Mouse (Mus musculus) embryonic facial prominence, embryonic 10.5 days (tissue): ENCODE results near the gene Gm21983. TPM values are rescaled to one million over a fixed set of nuclear protein-coding genes. Genes with fewer than 3 reads are reported as not detected.
A peak's percentile ranks its signal among the peaks of the same experiment; 100 is the strongest.

Experiments
- DNase-seq: peaks from one replicate; pipeline ENCODE4 v3.0.0-alpha.2; 2017; ENCODE audit warnings: low spot score
- H3K27ac ChIP-seq: fragments of 300-500 bp; sonication (generic); replicated peaks from 2 replicates; pipeline ENCODE4 v1.5.1; 2016; ENCODE audit warnings: mild to moderate bottlenecking
- H3K27me3 ChIP-seq: fragments of 300-500 bp; sonication (generic); replicated peaks from 2 replicates; pipeline ENCODE4 v1.6.1; 2016; ENCODE audit warnings: low read depth, mild to moderate bottlenecking; ENCODE audit not compliant: poor library complexity, severe bottlenecking
- H3K36me3 ChIP-seq: fragments of 300-500 bp; sonication (generic); replicated peaks from 2 replicates; pipeline ENCODE4 v1.6.1; 2016; ENCODE audit warnings: mild to moderate bottlenecking, moderate library complexity
- H3K4me1 ChIP-seq: fragments of 300-500 bp; sonication (generic); 2 replicates; pipeline ENCODE4 v1.6.1; 2016
- H3K4me3 ChIP-seq: fragments of 300-500 bp; sonication (generic); 2 replicates; pipeline ENCODE4 v1.5.1; 2016; ENCODE audit warnings: mild to moderate bottlenecking, moderate library complexity
- H3K9me3 ChIP-seq: fragments of 300-500 bp; sonication (generic); 2 replicates; pipeline ENCODE4 v1.6.1; 2016; ENCODE audit warnings: mild to moderate bottlenecking
- WGBS: fragments of 180-500 bp; shearing (Covaris S2); methylation state at CpG from one replicate; pipeline ENCODE4 v1.1.7; 2016; 5-methylcytosine and 5-hydroxymethylcytosine counted together
- polyA plus RNA-seq: library from polyadenylated mRNA; unstranded; fragments of >200 nt; fragmentation: Nextera tagmentation; extraction: Ambion mirVana; gene quantifications from 2 replicates; pipeline ENCODE4 v1.2.1, GENCODE M21; 2016

The Gm21983 gene
- polyA plus RNA-seq, 1 experiment from 2014 or later = 1.3 TPM

GRCm38 (mm10) chr7:27198779-27199178, 17.9 kb upstream of the Gm21983 start:
- DNase-seq = no peak
- H3K36me3 ChIP-seq = peaks cover 66% of the 10 kb centered on the region

GRCm38 (mm10) chr7:27198355-27198754, 17.5 kb upstream of the Gm21983 start:
- H3K9me3 ChIP-seq = no peaks in the 10 kb centered on the region
- no peak overlapping the region for H3K27ac ChIP-seq
- peaks cover 66% of the 10 kb centered on the region for H3K36me3 ChIP-seq

More at GRCm38 (mm10) chr7:27198779-27199178, 17.9 kb upstream of the Gm21983 start:
- WGBS = 95% methylated on average over 8 of the region's 8 CpGs
- no peaks in the 10 kb centered on the region for H3K9me3 ChIP-seq
- no peak overlapping the region for H3K4me3 ChIP-seq
- peaks cover 18% of the 10 kb centered on the region for H3K4me1 ChIP-seq
- no peaks in the 10 kb centered on the region for H3K27me3 ChIP-seq
- no peak overlapping the region for H3K27ac ChIP-seq

DNA sequence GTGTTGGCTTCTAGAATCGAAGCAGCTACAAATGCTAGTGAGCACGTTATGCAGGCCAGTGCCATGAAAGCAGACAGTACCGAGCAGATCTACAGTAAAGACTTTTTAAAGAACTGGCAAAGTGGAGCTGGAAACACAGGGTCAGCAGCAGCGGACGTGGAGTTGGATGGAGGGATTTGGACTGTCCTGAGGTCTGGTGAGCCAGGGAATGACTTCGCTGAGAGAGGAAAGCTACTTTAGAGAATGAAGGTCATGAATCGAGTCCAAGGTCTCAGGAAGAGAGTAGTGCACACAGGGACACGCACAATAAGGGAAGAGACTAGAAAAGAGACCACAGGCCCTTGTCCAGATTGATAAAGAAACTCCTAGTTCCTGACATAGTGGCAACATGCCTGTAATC, 16.7 kb upstream of the Gm21983 start:
- 94% methylated on average over 8 of the region's 8 CpGs for WGBS
- peaks cover 66% of the 10 kb centered on the region for H3K36me3 ChIP-seq
- H3K4me1 ChIP-seq = peaks cover 23% of the 10 kb centered on the region
- H3K4me3 ChIP-seq = peak overlapping the region; percentile 90; the same call in 1 of the 2 replicates
- no peaks in the 10 kb centered on the region for H3K9me3 ChIP-seq
- DNase-seq = no peak
- no peaks in the 10 kb centered on the region for H3K27me3 ChIP-seq
- H3K27ac ChIP-seq = no peak overlapping the region

More at GRCm38 (mm10) chr7:27198355-27198754, 17.5 kb upstream of the Gm21983 start:
- no peaks in the 10 kb centered on the region for H3K27me3 ChIP-seq
- DNase-seq = no peak
- H3K4me3 ChIP-seq = no peak overlapping the region
- H3K4me1 ChIP-seq = peaks cover 22% of the 10 kb centered on the region

DNA sequence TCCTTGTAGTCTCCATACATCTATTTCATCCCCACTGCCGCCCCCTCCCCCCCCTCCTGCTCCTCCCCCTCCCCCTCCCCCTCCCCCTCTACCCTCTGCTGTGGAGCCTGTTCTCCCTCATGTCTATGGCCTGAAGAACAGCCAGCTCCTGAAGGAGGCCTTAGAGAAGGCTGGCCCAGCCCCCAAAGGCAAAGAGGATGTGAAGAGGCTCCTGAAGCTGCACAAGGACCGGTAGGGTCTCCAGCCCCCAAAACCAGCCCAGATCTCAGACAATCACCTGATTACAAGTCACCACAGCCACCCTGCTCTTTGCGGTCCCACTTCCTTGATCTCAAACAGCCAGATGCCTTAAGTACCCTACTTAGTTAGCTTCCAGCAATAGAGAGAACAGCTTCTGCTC, 16.2 kb upstream of the Gm21983 start:
- peaks cover 23% of the 10 kb centered on the region for H3K4me1 ChIP-seq
- H3K36me3 ChIP-seq = peaks cover 66% of the 10 kb centered on the region
- peak overlapping the region; percentile 90; the same call in 1 of the 2 replicates for H3K4me3 ChIP-seq
- no peak for DNase-seq
- 92% methylated on average over 3 of the region's 3 CpGs for WGBS
- H3K9me3 ChIP-seq = no peaks in the 10 kb centered on the region
- no peaks in the 10 kb centered on the region for H3K27me3 ChIP-seq
- H3K27ac ChIP-seq = peak overlapping the region; percentile 44; the same call in 1 of the 2 replicates

- H3K27me3 ChIP-seq = no peaks in the 10 kb centered on the region
- H3K4me3 ChIP-seq = peak within 1 kb of the TSS; percentile 90
- WGBS = under 1% methylated on average over 64 of the region's 64 CpGs
- peaks cover 23% of the 10 kb centered on the region for H3K4me1 ChIP-seq
- peaks cover 66% of the 10 kb centered on the region for H3K36me3 ChIP-seq
- peak within 1 kb of the TSS; percentile 98 for H3K27ac ChIP-seq
- no peaks in the 10 kb centered on the region for H3K9me3 ChIP-seq
- peak; percentile 97 for DNase-seq
Measured at GRCm38 (mm10) chr7:27195681-27196611, 15.1 kb upstream of the Gm21983 start, which contains the start of the genes BC024978 and Snrpa. Gene BC024978 (plus strand): TSS chr7:27195781. Gene Snrpa (minus strand): TSS chr7:27196271.

GRCm38 (mm10) chr7:27193731-27194130, 12.8 kb upstream of the Gm21983 start:
- Histone ChIP-seq H3K36me3 (peaks cover 74% of the 10 kb centered on the region), H3K27ac (peak overlapping the region; percentile 19; the same call in 1 of the 2 replicates), H3K9me3 (no peaks in the 10 kb centered on the region), H3K27me3 (no peaks in the 10 kb centered on the region), H3K4me1 (peaks cover 23% of the 10 kb centered on the region), H3K4me3 (peak overlapping the region; percentile 90; the same call in 1 of the 2 replicates)
- DNase-seq = no peak
- 88% methylated on average over 4 of the region's 4 CpGs for WGBS

- no peak overlapping the region for H3K4me3 ChIP-seq
- H3K27me3 ChIP-seq = no peaks in the 10 kb centered on the region
- DNase-seq = no peak
- no peak overlapping the region for H3K27ac ChIP-seq
- no peaks in the 10 kb centered on the region for H3K9me3 ChIP-seq
- H3K36me3 ChIP-seq = peaks cover 76% of the 10 kb centered on the region
- peaks cover 23% of the 10 kb centered on the region for H3K4me1 ChIP-seq
- WGBS = 93% methylated on average over 5 of the region's 5 CpGs
Measured at GRCm38 (mm10) chr7:27192434-27192833, 11.5 kb upstream of the Gm21983 start.

- DNase-seq = no peak
- no peak overlapping the region for H3K27ac ChIP-seq
- no peak overlapping the region for H3K4me3 ChIP-seq
- no peaks in the 10 kb centered on the region for H3K9me3 ChIP-seq
- H3K27me3 ChIP-seq = no peaks in the 10 kb centered on the region
- peaks cover 99% of the 10 kb centered on the region for H3K36me3 ChIP-seq
- WGBS = 97% methylated on average over 10 of the region's 10 CpGs
- H3K4me1 ChIP-seq = peaks cover 11% of the 10 kb centered on the region
Measured at GRCm38 (mm10) chr7:27189271-27189931, 8.5 kb upstream of the Gm21983 start.

- no peaks in the 10 kb centered on the region for H3K4me1 ChIP-seq
- WGBS = 95% methylated on average over 5 of the region's 5 CpGs
- no peak overlapping the region for H3K27ac ChIP-seq
- peaks cover 87% of the 10 kb centered on the region for H3K36me3 ChIP-seq
- no peak overlapping the region for H3K4me3 ChIP-seq
- no peaks in the 10 kb centered on the region for H3K9me3 ChIP-seq
- no peak for DNase-seq
- no peaks in the 10 kb centered on the region for H3K27me3 ChIP-seq
Measured at GRCm38 (mm10) chr7:27185986-27186385, 5.1 kb upstream of the Gm21983 start.

- peak; percentile 71 for DNase-seq
- H3K27ac ChIP-seq = no peak overlapping the region
- H3K9me3 ChIP-seq = no peaks in the 10 kb centered on the region
- H3K36me3 ChIP-seq = peaks cover 79% of the 10 kb centered on the region
- WGBS = 76% methylated on average over 3 of the region's 3 CpGs
- H3K27me3 ChIP-seq = no peaks in the 10 kb centered on the region
- no peaks in the 10 kb centered on the region for H3K4me1 ChIP-seq
- no peak overlapping the region for H3K4me3 ChIP-seq
Measured at GRCm38 (mm10) chr7:27184964-27185363, 4.1 kb upstream of the Gm21983 start.

DNA sequence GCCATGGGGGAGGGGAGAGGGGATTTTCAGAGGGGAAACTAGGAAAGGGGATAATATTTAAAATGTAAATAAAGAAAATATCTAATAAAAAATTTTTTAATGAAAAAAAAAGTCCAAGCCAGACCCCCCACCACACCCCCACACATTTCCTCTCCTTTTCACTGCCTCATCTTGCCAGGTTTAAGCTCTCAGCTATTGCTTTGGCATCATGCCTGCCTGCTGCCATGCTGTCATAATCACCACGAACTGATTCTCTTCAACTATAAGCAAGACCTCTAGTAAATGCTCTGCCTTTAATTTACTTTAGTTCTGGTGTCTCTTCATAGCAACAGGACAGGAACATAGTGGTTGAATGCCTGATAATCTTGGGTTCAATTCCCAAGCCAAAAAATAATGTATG, 1.6 kb upstream of the Gm21983 start:
- Histone ChIP-seq H3K27ac (no peak overlapping the region), H3K27me3 (no peaks in the 10 kb centered on the region), H3K36me3 (peaks cover 54% of the 10 kb centered on the region), H3K4me1 (peaks cover 15% of the 10 kb centered on the region), H3K4me3 (no peak overlapping the region), H3K9me3 (no peaks in the 10 kb centered on the region)
- WGBS = 95% methylated on average over 1 of the region's 1 CpGs
- DNase-seq = no peak

DNA sequence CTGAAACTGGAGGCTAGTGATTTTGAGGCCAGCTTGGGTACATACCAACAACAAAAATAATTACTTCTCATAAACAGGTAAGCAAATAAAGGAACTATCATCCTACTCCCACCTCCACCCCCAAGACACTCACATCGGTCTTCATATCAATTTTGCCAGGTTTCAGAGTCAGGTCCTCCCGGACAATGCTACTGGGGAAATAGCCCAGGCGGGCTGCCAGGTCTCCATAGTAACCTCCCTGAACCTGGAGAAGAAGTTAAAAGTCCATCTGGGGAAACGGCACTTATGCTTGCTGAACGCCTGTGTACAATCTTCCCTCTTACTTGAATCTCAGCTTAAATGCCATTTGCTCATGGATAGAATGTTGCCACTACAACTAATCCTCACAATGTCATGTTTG, 850 bp downstream of the Gm21983 start:
- WGBS = 87% methylated on average over 5 of the region's 5 CpGs
- Histone ChIP-seq H3K36me3 (peaks cover 30% of the 10 kb centered on the region), H3K9me3 (no peaks in the 10 kb centered on the region), H3K4me3 (no peak overlapping the region), H3K27ac (no peak overlapping the region), H3K4me1 (peaks cover 15% of the 10 kb centered on the region), H3K27me3 (no peaks in the 10 kb centered on the region)
- DNase-seq = no peak
